Mouse (Mus musculus) erythroblast, embryonic 14.5 days (primary cell): Measurements from ENCODE around the gene Ccdc127.

ENCODE experiments used
- GATA1 ChIP-seq: IDR thresholded peaks from 2 replicates; pipeline ENCODE4 v1.6.1; 2012; ENCODE audit warnings: low read length, inconsistent platforms, mixed read lengths
- TAL1 ChIP-seq: IDR thresholded peaks from 3 replicates; pipeline ENCODE4 v1.6.1; 2012; ENCODE audit warnings: low read length, inconsistent platforms, mixed read lengths

DNA sequence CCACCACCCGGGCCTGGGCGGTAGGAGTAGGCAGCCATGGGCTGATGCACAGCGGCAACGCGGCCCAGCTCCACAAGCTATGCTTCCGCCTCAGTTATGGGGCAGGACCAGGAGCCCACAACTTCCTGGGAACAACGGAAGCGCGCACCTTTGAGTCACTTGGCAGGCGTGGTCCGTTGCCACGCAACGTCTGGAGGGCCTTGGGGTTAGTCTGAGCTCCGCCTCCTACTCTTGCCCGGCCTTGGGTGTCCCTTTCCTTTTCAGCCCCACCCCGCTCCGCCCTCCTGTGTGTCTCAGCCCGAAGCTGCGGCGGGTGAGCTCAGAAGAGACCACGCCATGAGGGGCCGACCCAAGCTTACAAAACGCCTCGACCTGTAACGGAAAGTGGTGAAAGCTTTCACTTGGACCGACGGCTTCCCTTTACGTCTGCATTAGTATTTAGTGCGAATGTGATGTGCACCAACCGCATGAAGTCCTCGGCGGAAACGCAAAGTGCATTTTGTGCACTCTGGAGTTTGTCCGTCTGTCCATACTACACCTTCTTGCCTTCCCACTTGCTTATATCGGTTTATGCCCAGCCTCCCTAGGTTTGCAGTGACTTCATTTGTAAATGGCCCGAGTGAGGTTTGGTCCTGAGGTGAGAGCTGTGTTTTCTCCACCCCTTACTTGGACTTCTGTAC lies 32.8 kb upstream of the Ccdc127 start, which contains the start of gene Pdcd6:
- TF ChIP-seq GATA1 (no peak), TAL1 (no peak)
